Mouse (Mus musculus) heart, embryonic 11.5 days (tissue): Measurements from ENCODE around the gene Tgfb3. TPM values are rescaled to one million over a fixed set of nuclear protein-coding genes. Genes with fewer than 3 reads are reported as not detected.

Experiments used
- ATAC-seq: fragments of 200-750 bp; cut with Nextera tagmentation; replicated peaks from 2 replicates; pipeline ENCODE4 v1.8.0; 2017; ENCODE audit warnings: moderate library complexity; ENCODE audit not compliant: insufficient number of reproducible peaks, low FRiP score, low TSS enrichment
- H3K27ac ChIP-seq: fragments of 300-500 bp; sonication (generic); 2 replicates; pipeline ENCODE4 v1.5.1; 2014; ENCODE audit warnings: mild to moderate bottlenecking, low read depth, low read length
- H3K27me3 ChIP-seq: fragments of 300-500 bp; sonication (generic); 2 replicates; pipeline ENCODE4 v1.6.1; 2014; ENCODE audit warnings: mild to moderate bottlenecking, low read length, mixed read lengths; ENCODE audit not compliant: control insufficient read depth, insufficient read depth
- H3K36me3 ChIP-seq: fragments of 300-500 bp; sonication (generic); 2 replicates; pipeline ENCODE4 v1.6.1; 2014; ENCODE audit warnings: mild to moderate bottlenecking, low read length, moderate library complexity, mixed read lengths; ENCODE audit not compliant: control insufficient read depth, insufficient read depth
- H3K4me1 ChIP-seq: fragments of 300-500 bp; sonication (generic); 2 replicates; pipeline ENCODE4 v1.6.1; 2014; ENCODE audit warnings: low read length; ENCODE audit not compliant: control insufficient read depth, insufficient read depth
- H3K4me2 ChIP-seq: fragments of 300-500 bp; sonication (generic); 2 replicates; pipeline ENCODE4 v1.6.1; 2014; ENCODE audit warnings: mild to moderate bottlenecking, moderate library complexity
- H3K4me3 ChIP-seq: fragments of 300-500 bp; sonication (generic); 2 replicates; pipeline ENCODE4 v1.5.1; 2014; ENCODE audit warnings: low read depth, low read length
- H3K9ac ChIP-seq: fragments of 300-500 bp; sonication (generic); 2 replicates; pipeline ENCODE4 v1.6.1; 2014; ENCODE audit warnings: mild to moderate bottlenecking, low read depth, low read length, moderate library complexity
- H3K9me3 ChIP-seq: fragments of 300-500 bp; sonication (generic); replicated peaks from 2 replicates; pipeline ENCODE4 v1.6.1; 2016; ENCODE audit warnings: low read length; ENCODE audit not compliant: control insufficient read depth
- WGBS: fragments of 180-500 bp; shearing (Covaris S2); extraction: QIAGEN DNeasy Blood & Tissue Kit; methylation state at CpG from one replicate; pipeline ENCODE4 v1.1.7; 2014; ENCODE audit not compliant: insufficient replicate concordance; 5-methylcytosine and 5-hydroxymethylcytosine counted together
- polyA plus RNA-seq: library from polyadenylated mRNA; unstranded; fragments of >200 nt; fragmentation: Nextera tagmentation; extraction: Ambion mirVana; gene quantifications from 2 replicates; pipeline ENCODE4 v1.2.1, GENCODE M21; 2014

Gene Tgfb3
- polyA plus RNA-seq, 1 experiment from 2014 or later, result 9.2 TPM

DNA sequence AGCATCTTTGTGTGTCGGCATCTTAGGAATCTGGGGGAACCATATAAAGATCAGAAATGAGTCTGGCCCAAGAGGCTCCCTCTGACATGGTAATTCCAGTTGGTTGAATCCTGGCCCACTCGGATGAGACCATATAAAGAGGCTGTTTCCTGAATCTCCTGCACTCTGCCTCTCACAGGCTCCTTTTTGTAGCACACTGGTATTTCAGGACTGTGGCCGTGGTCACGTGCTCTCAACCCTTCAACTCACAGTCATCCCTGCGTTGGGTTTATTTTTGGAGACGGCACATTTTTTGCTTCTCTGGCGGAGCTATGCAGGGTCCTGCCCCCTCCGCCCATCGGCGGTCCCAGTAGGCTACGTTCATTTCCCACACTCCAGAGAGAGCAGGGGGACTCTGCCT is 25.5 kb upstream of the Tgfb3 start:
- H3K4me2 ChIP-seq, result 0 out of 2 replicates have a peak overlapping the region, but pooled peaks have one; percentile 14

DNA sequence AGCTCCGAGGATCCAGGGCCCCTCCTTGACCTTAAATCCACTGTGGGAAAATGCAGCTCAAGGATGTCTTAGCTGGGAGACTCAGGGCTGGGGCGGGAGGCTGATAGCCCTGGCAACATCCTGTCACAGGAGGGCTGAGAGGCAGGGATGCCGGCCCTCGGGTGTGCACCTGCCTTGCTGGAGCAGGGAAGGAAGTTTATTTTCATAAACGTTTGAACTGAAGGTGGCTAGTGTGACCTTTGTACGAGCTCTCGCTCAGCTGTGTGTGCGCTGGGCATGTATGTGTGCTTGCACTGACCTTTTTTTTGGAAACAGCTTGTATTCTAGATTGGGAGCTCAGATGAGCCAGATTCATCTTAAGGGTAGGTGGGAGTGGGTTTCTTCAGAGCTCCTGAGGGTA is 25.0 kb upstream of the Tgfb3 start:
- Histone ChIP-seq H3K36me3 (no peaks in the 10 kb centered on the region), H3K4me1 (peaks cover 43% of the 10 kb centered on the region), H3K4me3 (no peak overlapping the region), H3K9me3 (no peaks in the 10 kb centered on the region), H3K4me2 (peak overlapping the region; percentile 14; the same call in 1 of the 2 replicates), H3K27ac (peak overlapping the region; percentile 97), H3K9ac (peak overlapping the region; percentile 63), H3K27me3 (no peaks in the 10 kb centered on the region)
- 36% methylated on average over 8 of the region's 8 CpGs for WGBS
- no peak for ATAC-seq

More for the DNA sequence above, 25.5 kb upstream of the Tgfb3 start:
- Histone ChIP-seq H3K4me3 (no peak overlapping the region), H3K9me3 (no peaks in the 10 kb centered on the region), H3K27ac (peak overlapping the region; percentile 97), H3K36me3 (no peaks in the 10 kb centered on the region), H3K4me1 (peaks cover 43% of the 10 kb centered on the region), H3K27me3 (no peaks in the 10 kb centered on the region), H3K9ac (peak overlapping the region; percentile 63)
- peak; percentile 65 for ATAC-seq
- WGBS, result 34% methylated on average over 11 of the region's 11 CpGs

DNA sequence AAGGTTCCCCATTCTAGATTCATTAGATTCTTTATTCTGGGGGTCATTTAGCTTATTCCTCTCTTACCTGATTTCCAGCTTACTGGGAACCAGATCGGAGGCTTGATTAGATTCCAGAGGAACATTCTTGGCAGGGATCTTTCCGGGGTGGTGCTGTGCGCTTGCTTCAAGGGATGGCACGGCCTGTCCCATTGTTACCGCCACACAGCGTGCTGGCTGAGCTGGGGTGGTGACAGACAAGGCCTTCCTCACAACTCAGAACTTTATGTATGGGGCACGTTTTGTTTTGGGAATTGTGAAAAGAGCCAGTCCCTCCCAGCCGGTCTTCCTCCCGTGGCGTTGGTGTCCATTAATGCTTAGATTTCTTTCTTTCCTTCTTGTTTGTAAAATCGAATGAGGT is 24.6 kb upstream of the Tgfb3 start:
- H3K36me3 ChIP-seq, result no peaks in the 10 kb centered on the region
- ATAC-seq, result no peak
- peaks cover 43% of the 10 kb centered on the region for H3K4me1 ChIP-seq
- 61% methylated on average over 11 of the region's 11 CpGs for WGBS
- H3K4me3 ChIP-seq, result no peak overlapping the region
- no peaks in the 10 kb centered on the region for H3K27me3 ChIP-seq
- H3K9ac ChIP-seq, result peak overlapping the region; percentile 63
- H3K27ac ChIP-seq, result peak overlapping the region; percentile 97
- no peaks in the 10 kb centered on the region for H3K9me3 ChIP-seq
- H3K4me2 ChIP-seq, result no peak overlapping the region

DNA sequence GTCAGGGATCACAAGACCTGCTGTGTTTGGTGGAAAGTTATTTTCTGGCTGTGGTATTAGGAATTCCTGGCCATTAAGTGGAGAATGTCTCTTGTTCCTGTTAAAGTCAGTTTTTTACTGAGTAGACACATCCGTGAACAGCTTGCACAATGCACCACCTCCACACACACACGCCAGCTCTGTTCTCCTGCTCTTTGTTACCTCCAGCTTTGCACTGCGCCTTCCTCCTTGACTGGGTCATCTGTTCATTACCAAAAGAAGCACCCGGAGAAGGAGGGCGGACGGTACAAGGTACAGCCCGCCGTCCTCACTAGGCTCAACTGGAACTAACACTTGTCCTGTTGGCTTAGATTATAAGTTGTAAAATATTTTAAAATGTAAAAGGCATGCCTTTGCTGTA is 23.8 kb upstream of the Tgfb3 start:
- Histone ChIP-seq H3K27me3 (no peaks in the 10 kb centered on the region), H3K4me3 (no peak overlapping the region), H3K27ac (peak overlapping the region; percentile 97; the same call in 1 of the 2 replicates), H3K9ac (no peak overlapping the region), H3K36me3 (no peaks in the 10 kb centered on the region), H3K4me1 (peaks cover 47% of the 10 kb centered on the region), H3K4me2 (no peak overlapping the region), H3K9me3 (no peaks in the 10 kb centered on the region)
- no peak for ATAC-seq
- 75% methylated on average over 8 of the region's 8 CpGs for WGBS

DNA sequence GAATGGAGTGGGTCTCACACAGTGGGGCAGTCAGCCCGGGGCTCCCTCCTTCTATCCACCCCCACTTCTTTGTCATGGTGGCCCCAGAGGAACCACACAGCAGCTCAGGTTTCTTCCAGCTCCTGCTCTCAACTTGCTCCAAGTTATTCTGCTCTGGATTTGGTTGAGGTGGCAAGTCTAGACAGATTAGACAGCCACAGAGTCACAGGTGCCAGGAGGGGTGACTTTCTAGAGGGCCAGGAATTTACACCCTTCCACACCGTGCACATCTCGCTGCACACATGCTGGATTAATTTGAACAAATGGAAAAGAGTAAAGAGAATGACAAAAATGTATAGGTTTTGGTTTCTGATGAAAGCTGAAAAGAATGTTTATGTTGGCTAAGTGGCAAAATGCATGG is 21.9 kb upstream of the Tgfb3 start:
- Histone ChIP-seq H3K4me1 (peaks cover 45% of the 10 kb centered on the region), H3K9me3 (no peaks in the 10 kb centered on the region), H3K27ac (no peak overlapping the region), H3K4me2 (no peak overlapping the region), H3K27me3 (no peaks in the 10 kb centered on the region), H3K4me3 (no peak overlapping the region), H3K36me3 (no peaks in the 10 kb centered on the region), H3K9ac (no peak overlapping the region)
- WGBS, result 76% methylated on average over 3 of the region's 3 CpGs
- no peak for ATAC-seq

DNA sequence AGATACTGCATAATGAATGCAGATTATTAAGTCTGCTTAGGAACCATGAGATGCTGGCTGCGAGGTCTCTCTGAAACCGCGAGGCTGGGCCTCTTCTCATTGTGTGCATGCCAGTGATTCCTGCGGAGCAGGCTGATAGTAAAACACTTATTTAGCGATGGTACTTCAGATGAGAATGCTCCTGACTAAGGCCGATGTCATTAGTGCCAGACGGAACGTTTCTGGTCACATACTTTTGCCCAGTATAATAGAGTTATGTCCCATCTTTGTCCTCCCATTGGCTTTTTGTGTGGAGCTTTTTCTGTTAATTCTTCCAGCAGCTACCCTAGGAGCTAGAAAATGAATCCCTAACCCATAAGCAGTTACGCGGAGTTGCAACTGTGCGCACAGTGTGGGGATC is 18.9 kb upstream of the Tgfb3 start:
- 0 out of 2 replicates have a peak overlapping the region, but pooled peaks have one; percentile 10 for H3K9ac ChIP-seq
- peaks cover 17% of the 10 kb centered on the region; the same call in 1 of the 2 replicates for H3K4me1 ChIP-seq
- WGBS, result 62% methylated on average over 11 of the region's 11 CpGs
- no peaks in the 10 kb centered on the region for H3K27me3 ChIP-seq
- H3K27ac ChIP-seq, result peak overlapping the region; percentile 29; the same call in 1 of the 2 replicates
- no peak for ATAC-seq
- H3K4me3 ChIP-seq, result no peak overlapping the region
- no peaks in the 10 kb centered on the region for H3K9me3 ChIP-seq
- no peaks in the 10 kb centered on the region; the same call in 1 of the 2 replicates for H3K36me3 ChIP-seq
- no peak overlapping the region for H3K4me2 ChIP-seq

DNA sequence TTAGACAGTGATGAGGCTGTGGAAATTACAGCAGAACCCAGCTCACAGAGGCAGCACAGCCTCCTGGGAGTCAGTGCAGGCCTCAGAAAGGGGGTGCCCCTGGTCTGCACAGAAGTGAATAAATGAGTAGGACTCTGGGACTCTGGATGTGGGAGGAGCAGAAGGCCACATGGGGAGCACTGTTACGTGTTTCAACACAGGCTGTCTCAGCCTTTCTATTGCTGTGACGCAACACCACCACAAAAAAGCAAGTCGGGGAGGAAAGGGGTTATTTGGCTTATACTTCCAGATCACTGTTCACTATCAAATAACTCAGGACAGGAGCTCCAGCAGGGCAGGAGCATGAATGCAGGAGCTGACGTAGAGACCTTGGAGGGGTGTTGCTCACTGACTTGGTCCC is 17.0 kb upstream of the Tgfb3 start:
- H3K9me3 ChIP-seq, result no peaks in the 10 kb centered on the region
- no peak overlapping the region for H3K4me3 ChIP-seq
- no peak overlapping the region for H3K4me2 ChIP-seq
- ATAC-seq, result no peak
- no peaks in the 10 kb centered on the region for H3K27me3 ChIP-seq
- H3K4me1 ChIP-seq, result peaks cover 24% of the 10 kb centered on the region
- WGBS, result 84% methylated on average over 4 of the region's 4 CpGs
- no peak overlapping the region for H3K27ac ChIP-seq
- H3K36me3 ChIP-seq, result no peaks in the 10 kb centered on the region; the same call in 1 of the 2 replicates
- no peak overlapping the region for H3K9ac ChIP-seq

DNA sequence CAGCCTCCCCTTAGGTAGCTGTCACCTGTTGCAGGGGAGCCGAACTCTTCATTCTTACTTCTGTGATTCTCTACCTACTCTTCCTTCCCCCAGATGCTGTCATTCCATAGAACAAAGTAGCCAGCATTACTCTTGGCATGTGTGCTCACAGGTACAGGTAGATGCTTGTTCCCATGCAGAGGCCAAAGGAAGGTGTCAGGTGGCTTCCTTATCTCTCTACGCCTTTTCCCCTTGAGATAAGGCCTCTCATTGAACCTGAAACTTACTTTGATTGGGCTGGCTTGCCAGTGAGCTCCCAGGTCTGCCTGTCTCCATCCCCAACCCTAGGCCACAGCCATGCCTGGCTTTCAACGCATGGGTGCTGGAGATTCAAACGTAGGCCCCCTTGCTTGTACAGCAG is 15.2 kb upstream of the Tgfb3 start:
- Histone ChIP-seq H3K9ac (no peak overlapping the region), H3K27me3 (no peaks in the 10 kb centered on the region), H3K4me1 (peaks cover 20% of the 10 kb centered on the region), H3K27ac (no peak overlapping the region), H3K4me2 (no peak overlapping the region), H3K9me3 (no peaks in the 10 kb centered on the region), H3K36me3 (no peaks in the 10 kb centered on the region; the same call in 1 of the 2 replicates), H3K4me3 (no peak overlapping the region)
- WGBS, result 70% methylated on average over 4 of the region's 4 CpGs
- ATAC-seq, result no peak

DNA sequence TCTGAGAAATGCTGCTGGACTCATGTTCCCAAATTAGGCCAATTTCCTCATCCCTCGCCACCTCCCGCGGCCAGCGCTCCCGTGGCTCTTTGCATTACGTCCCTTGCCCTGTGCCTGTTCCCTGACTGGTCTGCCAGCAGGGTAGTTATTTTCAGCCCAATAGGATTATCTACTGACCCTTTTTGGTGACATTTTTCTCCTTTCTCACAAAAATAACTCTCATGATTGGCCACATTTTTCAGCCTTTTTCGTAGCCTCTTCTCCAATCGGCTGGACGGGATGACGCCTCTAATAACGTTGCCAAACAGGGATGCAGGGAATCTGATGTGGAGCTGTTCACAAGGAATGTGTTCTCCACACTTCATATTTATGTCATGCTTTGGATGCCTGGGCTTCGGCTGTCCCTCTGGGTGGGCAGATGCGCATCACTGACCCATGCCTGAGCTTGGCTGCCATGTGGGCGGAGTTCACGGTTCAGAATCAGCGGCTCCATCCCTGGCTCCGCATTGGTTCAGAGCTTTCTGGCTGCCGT is 12.8 kb upstream of the Tgfb3 start:
- Histone ChIP-seq H3K4me2 (peak overlapping the region; percentile 44), H3K27ac (peak overlapping the region; percentile 37), H3K9ac (no peak overlapping the region), H3K9me3 (no peaks in the 10 kb centered on the region), H3K27me3 (no peaks in the 10 kb centered on the region), H3K36me3 (no peaks in the 10 kb centered on the region; the same call in 1 of the 2 replicates), H3K4me1 (peaks cover 16% of the 10 kb centered on the region), H3K4me3 (peak overlapping the region; percentile 0; the same call in 1 of the 2 replicates)
- no peak for ATAC-seq
- 44% methylated on average over 18 of the region's 18 CpGs for WGBS
